Mouse (Mus musculus): Measurements from ENCODE around the gene Actn2.

Gene Actn2

GRCm38 (mm10) chr13:12256871-12257390 is 83.6 kb downstream of the Actn2 start:
- peak; percentile 12 for DNase-seq (ENCODE audit: low read depth, low spot score)
- Histone ChIP-seq H3K36me3 (ENCODE audit: control insufficient read depth, insufficient read depth, low read length, poor library complexity, severe bottlenecking) (no peaks in the 10 kb centered on the region), H3K27me3 (ENCODE audit: control insufficient read depth, insufficient read depth, low read length, poor library complexity, severe bottlenecking) (no peaks in the 10 kb centered on the region)

GRCm38 (mm10) chr13:12255911-12256705 is 84.5 kb downstream of the Actn2 start:
- DNase-seq (ENCODE audit: low read depth, low spot score): no peak
- Histone ChIP-seq H3K36me3 (ENCODE audit: control insufficient read depth, insufficient read depth, low read length, poor library complexity, severe bottlenecking) (no peaks in the 10 kb centered on the region), H3K27me3 (ENCODE audit: control insufficient read depth, insufficient read depth, low read length, poor library complexity, severe bottlenecking) (no peaks in the 10 kb centered on the region)

GRCm38 (mm10) chr13:12250496-12250895 is 90.1 kb downstream of the Actn2 start:
- peaks cover 8% of the 10 kb centered on the region for H3K36me3 ChIP-seq (ENCODE audit: control insufficient read depth, insufficient read depth, low read length, poor library complexity, severe bottlenecking)
- DNase-seq (ENCODE audit: low read depth, low spot score): no peak
- H3K27me3 ChIP-seq (ENCODE audit: control insufficient read depth, insufficient read depth, low read length, poor library complexity, severe bottlenecking): no peaks in the 10 kb centered on the region

- Histone ChIP-seq H3K27me3 (ENCODE audit: control insufficient read depth, insufficient read depth, low read length, poor library complexity, severe bottlenecking) (no peaks in the 10 kb centered on the region), H3K36me3 (ENCODE audit: control insufficient read depth, insufficient read depth, low read length, poor library complexity, severe bottlenecking) (peaks cover 8% of the 10 kb centered on the region)
- DNase-seq (ENCODE audit: low read depth, low spot score): no peak
Observed at GRCm38 (mm10) chr13:12249195-12249898, 91.2 kb downstream of the Actn2 start.

- Histone ChIP-seq H3K36me3 (ENCODE audit: control insufficient read depth, insufficient read depth, low read length, poor library complexity, severe bottlenecking) (peaks cover 13% of the 10 kb centered on the region), H3K27me3 (ENCODE audit: control insufficient read depth, insufficient read depth, low read length, poor library complexity, severe bottlenecking) (no peaks in the 10 kb centered on the region)
- no peak for DNase-seq (ENCODE audit: low read depth, low spot score)
Observed at GRCm38 (mm10) chr13:12245938-12246337, 94.6 kb downstream of the Actn2 start.

- no peak for DNase-seq (ENCODE audit: low read depth, low spot score)
- no peaks in the 10 kb centered on the region for H3K27me3 ChIP-seq (ENCODE audit: control insufficient read depth, insufficient read depth, low read length, poor library complexity, severe bottlenecking)
- peaks cover 9% of the 10 kb centered on the region for H3K36me3 ChIP-seq (ENCODE audit: control insufficient read depth, insufficient read depth, low read length, poor library complexity, severe bottlenecking)
Observed at GRCm38 (mm10) chr13:12243991-12244390, 96.6 kb downstream of the Actn2 start.

- Histone ChIP-seq H3K36me3 (ENCODE audit: control insufficient read depth, insufficient read depth, low read length, poor library complexity, severe bottlenecking) (peaks cover 14% of the 10 kb centered on the region), H3K27me3 (ENCODE audit: control insufficient read depth, insufficient read depth, low read length, poor library complexity, severe bottlenecking) (no peaks in the 10 kb centered on the region)
- no peak for DNase-seq (ENCODE audit: low read depth, low spot score)
Observed at GRCm38 (mm10) chr13:12232141-12232540, 108.4 kb downstream of the Actn2 start.

GRCm38 (mm10) chr13:12228248-12228647 is 112.3 kb downstream of the Actn2 start:
- no peak for DNase-seq (ENCODE audit: low read depth, low spot score)
- H3K36me3 ChIP-seq (ENCODE audit: control insufficient read depth, insufficient read depth, low read length, poor library complexity, severe bottlenecking): peaks cover 4% of the 10 kb centered on the region; the same call in 1 of the 2 replicates

GRCm38 (mm10) chr13:12227606-12228005 is 113.0 kb downstream of the Actn2 start:
- Histone ChIP-seq H3K36me3 (ENCODE audit: control insufficient read depth, insufficient read depth, low read length, poor library complexity, severe bottlenecking) (peaks cover 4% of the 10 kb centered on the region; the same call in 1 of the 2 replicates), H3K27me3 (ENCODE audit: control insufficient read depth, insufficient read depth, low read length, poor library complexity, severe bottlenecking) (no peaks in the 10 kb centered on the region)
- DNase-seq (ENCODE audit: low read depth, low spot score): no peak

More at GRCm38 (mm10) chr13:12228248-12228647, 112.3 kb downstream of the Actn2 start:
- H3K27me3 ChIP-seq (ENCODE audit: control insufficient read depth, insufficient read depth, low read length, poor library complexity, severe bottlenecking): no peaks in the 10 kb centered on the region
